Mouse (Mus musculus) liver, embryonic 16.5 days (tissue): Measurements from ENCODE around the gene Nat8f4. TPM values are rescaled to one million over a fixed set of nuclear protein-coding genes. Genes with fewer than 3 reads are reported as not detected.

ENCODE experiments used
- ATAC-seq: fragments of 200-750 bp; cut with Nextera tagmentation; 2 replicates; pipeline ENCODE4 v1.8.0; 2017; ENCODE audit warnings: low read depth, mild to moderate bottlenecking, moderate number of reproducible peaks, moderate library complexity
- H3K27ac ChIP-seq: fragments of 300-500 bp; sonication (generic); 2 replicates; pipeline ENCODE4 v1.5.1; 2014; ENCODE audit warnings: mild to moderate bottlenecking, low read length
- H3K27me3 ChIP-seq: fragments of 300-500 bp; sonication (generic); 2 replicates; pipeline ENCODE4 v1.6.1; 2014; ENCODE audit warnings: low read depth, low read length, mixed read lengths; ENCODE audit not compliant: control insufficient read depth, insufficient read depth
- H3K36me3 ChIP-seq: fragments of 300-500 bp; sonication (generic); 2 replicates; pipeline ENCODE4 v1.6.1; 2014; ENCODE audit warnings: mild to moderate bottlenecking; ENCODE audit not compliant: control insufficient read depth, insufficient read depth
- H3K4me1 ChIP-seq: fragments of 300-500 bp; sonication (generic); 2 replicates; pipeline ENCODE4 v1.6.1; 2014; ENCODE audit warnings: low read depth, low read length, mixed read lengths; ENCODE audit not compliant: control insufficient read depth
- H3K4me2 ChIP-seq: fragments of 300-500 bp; sonication (generic); 2 replicates; pipeline ENCODE4 v1.6.1; 2014; ENCODE audit warnings: low read depth, low read length, mixed read lengths
- H3K4me3 ChIP-seq: fragments of 300-500 bp; sonication (generic); 2 replicates; pipeline ENCODE4 v1.5.1; 2014; ENCODE audit warnings: low read depth, mild to moderate bottlenecking, low read length
- H3K9ac ChIP-seq: fragments of 300-500 bp; sonication (generic); 2 replicates; pipeline ENCODE4 v1.6.1; 2014; ENCODE audit warnings: low read depth, low read length
- H3K9me3 ChIP-seq: fragments of 300-500 bp; sonication (generic); replicated peaks from 2 replicates; pipeline ENCODE4 v1.6.1; 2016; ENCODE audit warnings: low read length; ENCODE audit not compliant: control insufficient read depth
- WGBS: fragments of 180-500 bp; shearing (Covaris S2); extraction: QIAGEN DNeasy Blood & Tissue Kit; methylation state at CpG from one replicate; pipeline ENCODE4 v1.1.7; 2014; ENCODE audit not compliant: insufficient replicate concordance; 5-methylcytosine and 5-hydroxymethylcytosine counted together
- polyA plus RNA-seq: library from polyadenylated mRNA; unstranded; fragments of >200 nt; fragmentation: Nextera tagmentation; extraction: Ambion mirVana; gene quantifications from 2 replicates; pipeline ENCODE4 v1.2.1, GENCODE M21; 2015

The Nat8f4 gene
- polyA plus RNA-seq, 1 experiment from 2014 or later: 1.7 TPM

GRCm38 (mm10) chr6:85861247-85861646, 43.4 kb downstream of the Nat8f4 start:
- H3K4me1 ChIP-seq: no peaks in the 10 kb centered on the region
- no peak overlapping the region for H3K4me3 ChIP-seq
- H3K36me3 ChIP-seq: no peaks in the 10 kb centered on the region
- no peak for ATAC-seq
- no peak overlapping the region for H3K9ac ChIP-seq
- no peaks in the 10 kb centered on the region for H3K27me3 ChIP-seq
- 53% methylated on average over 3 of the region's 3 CpGs for WGBS
- H3K27ac ChIP-seq: no peak overlapping the region
- no peaks in the 10 kb centered on the region for H3K9me3 ChIP-seq
- H3K4me2 ChIP-seq: no peak overlapping the region

DNA sequence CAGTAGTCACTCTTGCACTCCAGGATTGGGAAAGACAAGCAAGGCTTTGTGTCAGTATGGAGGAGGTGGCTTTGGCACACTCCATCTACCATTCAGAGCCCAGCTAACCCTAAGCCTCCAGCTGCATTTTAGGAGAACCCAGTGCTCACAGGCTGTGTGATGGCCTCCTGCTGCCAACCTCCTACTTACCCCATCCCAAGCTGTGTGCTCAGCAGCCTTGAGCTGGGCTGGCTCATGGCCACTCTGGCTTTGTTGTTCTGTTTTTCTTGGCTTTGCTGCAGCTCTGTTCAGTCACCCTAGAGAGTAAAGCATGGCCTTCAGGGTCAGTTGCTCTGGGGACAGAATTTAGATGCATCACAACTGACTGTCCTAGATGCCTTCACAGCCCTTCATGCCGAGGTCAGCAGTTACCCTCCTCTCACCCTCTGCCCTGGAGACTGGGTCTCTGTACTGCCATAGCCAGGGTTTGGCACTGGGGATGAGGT, 48.4 kb downstream of the Nat8f4 start:
- Histone ChIP-seq H3K9me3 (no peaks in the 10 kb centered on the region), H3K4me2 (no peak overlapping the region), H3K36me3 (no peaks in the 10 kb centered on the region), H3K4me3 (no peak overlapping the region), H3K27me3 (no peaks in the 10 kb centered on the region), H3K4me1 (no peaks in the 10 kb centered on the region), H3K9ac (no peak overlapping the region), H3K27ac (no peak overlapping the region)
- WGBS: 52% methylated on average over 1 of the region's 1 CpGs
- peak; percentile 47; the same call in 1 of the 2 replicates for ATAC-seq

DNA sequence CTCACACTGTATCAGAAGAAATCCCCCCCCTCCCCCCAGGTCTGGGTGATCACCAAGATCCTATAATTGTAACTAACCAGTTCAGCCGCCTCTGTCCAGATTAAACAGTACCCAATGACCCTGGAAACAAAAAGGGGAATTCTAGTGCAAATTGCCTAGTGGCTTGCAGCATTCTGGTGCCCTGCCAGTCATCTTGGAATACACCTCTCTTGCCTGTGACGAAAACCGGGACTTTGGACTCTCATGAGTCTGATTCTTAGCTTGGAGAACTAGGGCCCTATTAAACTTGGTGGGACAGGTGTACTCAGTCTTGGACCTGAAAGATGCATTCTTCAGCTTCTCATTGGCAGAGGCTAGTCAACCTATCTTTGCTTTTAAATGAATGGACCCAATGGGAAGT, 51.2 kb downstream of the Nat8f4 start:
- Histone ChIP-seq H3K9ac (no peak overlapping the region), H3K4me1 (no peaks in the 10 kb centered on the region), H3K4me3 (no peak overlapping the region), H3K36me3 (no peaks in the 10 kb centered on the region), H3K27ac (no peak overlapping the region), H3K27me3 (no peaks in the 10 kb centered on the region), H3K4me2 (no peak overlapping the region), H3K9me3 (no peaks in the 10 kb centered on the region)
- ATAC-seq: no peak
- WGBS: 57% methylated on average over 3 of the region's 3 CpGs

- no peaks in the 10 kb centered on the region for H3K9me3 ChIP-seq
- no peak for ATAC-seq
- H3K4me2 ChIP-seq: no peak overlapping the region
- no peaks in the 10 kb centered on the region for H3K4me1 ChIP-seq
- H3K4me3 ChIP-seq: no peak overlapping the region
- no peaks in the 10 kb centered on the region for H3K27me3 ChIP-seq
- H3K36me3 ChIP-seq: no peaks in the 10 kb centered on the region
- WGBS: 43% methylated on average over 7 of the region's 7 CpGs
- no peak overlapping the region for H3K27ac ChIP-seq
- no peak overlapping the region for H3K9ac ChIP-seq
Measured at GRCm38 (mm10) chr6:85851062-85851773, 53.5 kb downstream of the Nat8f4 start.

GRCm38 (mm10) chr6:85849240-85849639, 55.4 kb downstream of the Nat8f4 start:
- Histone ChIP-seq H3K27me3 (no peaks in the 10 kb centered on the region), H3K4me2 (no peak overlapping the region), H3K4me3 (no peak overlapping the region), H3K27ac (no peak overlapping the region), H3K36me3 (no peaks in the 10 kb centered on the region), H3K4me1 (no peaks in the 10 kb centered on the region), H3K9me3 (no peaks in the 10 kb centered on the region), H3K9ac (no peak overlapping the region)
- WGBS: 25% methylated on average over 2 of the region's 2 CpGs
- no peak; the same call in 1 of the 2 replicates for ATAC-seq

Other genes starting within 250 kb of the Nat8f4 start
- gene Nat8f7, start 191.7 kb downstream of the Nat8f4 start, polyA plus RNA-seq: not detected in 2 replicates
- gene Nat8f3, start 139.1 kb downstream of the Nat8f4 start, polyA plus RNA-seq: not detected in 2 replicates
- not detected in 2 replicates for gene Nat8f6, start 83.9 kb downstream of the Nat8f4 start, polyA plus RNA-seq
- not detected in 2 replicates for gene Nat8f5, start 83.9 kb downstream of the Nat8f4 start, polyA plus RNA-seq
- gene Nat8, start 72.8 kb downstream of the Nat8f4 start, polyA plus RNA-seq: 0.08 and 0.12 TPM in 2 replicates
- not detected in 2 replicates for gene Nat8f2, start 35.7 kb downstream of the Nat8f4 start, polyA plus RNA-seq
- 17.2 and 19.1 TPM in 2 replicates for gene Tprkb, start 7.0 kb upstream of the Nat8f4 start, polyA plus RNA-seq
- gene Nat8f1, start 10.8 kb upstream of the Nat8f4 start, polyA plus RNA-seq: 19.1 and 20.5 TPM in 2 replicates
- gene Dusp11, start 56.8 kb upstream of the Nat8f4 start, polyA plus RNA-seq: 20.7 and 28.1 TPM in 2 replicates
- gene Figla, start 111.3 kb upstream of the Nat8f4 start, polyA plus RNA-seq: not detected in 2 replicates
- 87.9 and 93.6 TPM in 2 replicates for gene Add2, start 123.8 kb upstream of the Nat8f4 start, polyA plus RNA-seq